Mouse (Mus musculus) G1E (cell line): ENCODE results near the gene March8. TPM values are rescaled to one million over a fixed set of nuclear protein-coding genes. Genes with fewer than 3 reads are reported as not detected.

Source experiments
- ATAC-seq: 2 replicates; pipeline ENCODE4 v1.8.0; 2016; ENCODE audit warnings: mild to moderate bottlenecking; ENCODE audit not compliant: insufficient number of reproducible peaks, poor library complexity, low FRiP score, severe bottlenecking; ENCODE audit errors: extremely low read depth
- DNase-seq: peaks from one replicate; pipeline ENCODE4 v3.0.0; 2012; ENCODE audit warnings: low spot score
- H3K27me3 ChIP-seq: 2 replicates; pipeline ENCODE4 v1.6.1; 2012; ENCODE audit warnings: mild to moderate bottlenecking, low read length, inconsistent platforms; ENCODE audit not compliant: insufficient read depth
- H3K36me3 ChIP-seq: replicated peaks from 2 replicates; pipeline ENCODE3; 2012; ENCODE audit warnings: mild to moderate bottlenecking, inconsistent platforms
- H3K4me1 ChIP-seq: 2 replicates; pipeline ENCODE4 v1.6.1; 2012; ENCODE audit warnings: low read depth, low read length, inconsistent platforms, mixed read lengths; ENCODE audit not compliant: insufficient read depth
- H3K4me3 ChIP-seq: 2 replicates; pipeline ENCODE4 v1.5.1; 2012; ENCODE audit warnings: low read depth, mild to moderate bottlenecking, inconsistent platforms, low read length, moderate library complexity, mixed read lengths
- H3K9me3 ChIP-seq: replicated peaks from 2 replicates; pipeline ENCODE4 v1.6.1; 2012; ENCODE audit warnings: inconsistent platforms
- CTCF ChIP-seq: IDR thresholded peaks from 2 replicates; pipeline ENCODE4 v1.5.1; 2012; ENCODE audit warnings: low read depth, low read length, inconsistent platforms, mixed read lengths
- GATA1 ChIP-seq: IDR thresholded peaks from 2 replicates; pipeline ENCODE4 v1.6.1; 2012; ENCODE audit warnings: borderline replicate concordance, low read length, inconsistent platforms, mixed read lengths
- GATA2 ChIP-seq: IDR thresholded peaks from 2 replicates; pipeline ENCODE4 v1.6.1; 2012; ENCODE audit warnings: low read depth, low read length, inconsistent platforms, borderline replicate concordance
- POLR2AphosphoS5 ChIP-seq: IDR thresholded peaks from 2 replicates; pipeline ENCODE4 v1.6.1; 2012; ENCODE audit warnings: low read depth, low read length, inconsistent platforms; ENCODE audit not compliant: insufficient replicate concordance
- TAL1 ChIP-seq: conservative IDR thresholded peaks from 2 replicates; pipeline ENCODE4 v1.6.1; 2012; ENCODE audit warnings: low read depth, low read length, inconsistent platforms, mixed read lengths
- polyA plus RNA-seq: library from polyadenylated mRNA; stranded (reverse); fragments of >175 nt; gene quantifications from 2 replicates; pipeline ENCODE4 v1.2.3, GENCODE M21; 2012
- total RNA-seq, 2 experiments: library from RNA; stranded (forward) in 1 of 2; stranded (reverse) in 1 of 2; fragments of 200-1000 nt in 1 of 2; fragments of >200 nt in 1 of 2; fragmentation: Nextera tagmentation in 1 of 2; gene quantifications; 2 replicates each; pipeline ENCODE4 v1.2.3; 2014 to 2017

Gene March8
- total RNA-seq (2014; fragmentation: Nextera tagmentation) (35.1 and 191 TPM in 2 replicates), total RNA-seq (2017) (53.9 and 70.9 TPM in 2 replicates), polyA plus RNA-seq (8.8 and 9.9 TPM in 2 replicates)

GRCm38 (mm10) chr6:116337835-116338501 lies at the start of gene March8:
Gene March8, plus strand, starts transcription at chr6:116338024.
- ATAC-seq = peak; percentile 69
- H3K9me3 ChIP-seq = no peaks in the 10 kb centered on the region

DNA sequence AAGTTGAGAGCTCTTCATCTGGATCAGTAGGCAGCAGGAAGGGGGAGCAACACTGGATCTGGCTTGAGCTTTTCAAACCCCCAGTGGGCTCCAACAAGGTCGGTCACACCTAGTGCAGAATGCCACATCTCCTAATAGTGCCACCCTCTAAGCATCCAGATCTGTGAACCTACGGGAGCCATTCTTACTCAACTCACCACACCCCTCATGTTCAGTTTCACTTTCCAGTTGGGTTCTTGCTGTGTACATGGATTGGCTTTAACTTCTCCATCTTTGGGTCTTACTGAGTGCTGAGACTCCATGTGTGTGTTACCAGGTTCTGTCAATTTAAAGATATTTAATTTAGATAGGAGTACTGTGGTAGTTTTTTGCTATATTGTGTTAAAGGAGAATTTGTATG lies 26.4 kb upstream of the March8 start:
- ATAC-seq = no peak

More at GRCm38 (mm10) chr6:116337835-116338501, at the start of gene March8:
- H3K4me1 ChIP-seq = peaks cover 22% of the 10 kb centered on the region
- DNase-seq = peak; percentile 80
- no peaks in the 10 kb centered on the region for H3K27me3 ChIP-seq
- H3K4me3 ChIP-seq = peak within 1 kb of the TSS; percentile 97
- peaks cover 11% of the 10 kb centered on the region for H3K36me3 ChIP-seq
- no peak for TF ChIP-seq CTCF
- TF ChIP-seq TAL1 = no peak
- no peak for TF ChIP-seq GATA1
- TF ChIP-seq GATA2 = no peak
- no peak for TF ChIP-seq POLR2AphosphoS5

GRCm38 (mm10) chr6:116319259-116319658 lies 18.6 kb upstream of the March8 start:
- ATAC-seq = no peak
- Histone ChIP-seq H3K9me3 (no peaks in the 10 kb centered on the region), H3K36me3 (peaks cover 13% of the 10 kb centered on the region), H3K27me3 (no peaks in the 10 kb centered on the region), H3K4me1 (no peaks in the 10 kb centered on the region), H3K4me3 (no peak overlapping the region)
- TF ChIP-seq CTCF = no peak
- TF ChIP-seq GATA1 = no peak
- no peak for TF ChIP-seq TAL1
- no peak for TF ChIP-seq GATA2
- no peak for TF ChIP-seq POLR2AphosphoS5
- no peak for DNase-seq

More for the DNA sequence above, 26.4 kb upstream of the March8 start:
- no peaks in the 10 kb centered on the region for H3K27me3 ChIP-seq
- no peak overlapping the region for H3K4me3 ChIP-seq
- H3K36me3 ChIP-seq = peaks cover 25% of the 10 kb centered on the region
- no peak for TF ChIP-seq POLR2AphosphoS5
- TF ChIP-seq TAL1 = no peak
- no peak for TF ChIP-seq GATA1
- no peak for TF ChIP-seq GATA2
- no peak for TF ChIP-seq CTCF
- H3K9me3 ChIP-seq = no peaks in the 10 kb centered on the region
- H3K4me1 ChIP-seq = no peaks in the 10 kb centered on the region; the same call in 1 of the 2 replicates
- DNase-seq = no peak

DNA sequence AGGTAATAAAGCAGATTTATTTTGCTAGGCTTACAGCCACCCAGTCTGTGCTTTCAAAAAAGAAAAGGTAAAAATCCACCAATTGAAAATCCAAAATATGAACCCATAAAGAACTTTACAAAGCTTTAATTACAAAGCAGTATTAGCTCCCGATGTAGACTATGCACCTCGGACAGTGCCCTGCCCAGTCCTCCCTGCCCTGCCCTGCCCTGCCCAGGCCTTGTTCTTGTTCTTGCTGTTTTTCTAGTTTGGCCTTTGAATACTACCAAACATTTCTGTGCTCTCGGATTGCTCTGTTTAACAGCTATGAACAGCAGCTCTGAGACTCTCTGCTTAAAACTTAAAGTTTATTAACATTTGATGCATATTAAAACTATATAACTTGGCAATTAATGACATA lies 11.2 kb upstream of the March8 start:
- ATAC-seq (no peak), DNase-seq (no peak)
- H3K4me3 ChIP-seq = no peak overlapping the region
- TF ChIP-seq GATA1 (no peak), GATA2 (no peak), POLR2AphosphoS5 (no peak)
- H3K4me1 ChIP-seq = no peaks in the 10 kb centered on the region
- H3K36me3 ChIP-seq = peaks cover 4% of the 10 kb centered on the region
- H3K9me3 ChIP-seq = no peaks in the 10 kb centered on the region
- H3K27me3 ChIP-seq = no peaks in the 10 kb centered on the region

DNA sequence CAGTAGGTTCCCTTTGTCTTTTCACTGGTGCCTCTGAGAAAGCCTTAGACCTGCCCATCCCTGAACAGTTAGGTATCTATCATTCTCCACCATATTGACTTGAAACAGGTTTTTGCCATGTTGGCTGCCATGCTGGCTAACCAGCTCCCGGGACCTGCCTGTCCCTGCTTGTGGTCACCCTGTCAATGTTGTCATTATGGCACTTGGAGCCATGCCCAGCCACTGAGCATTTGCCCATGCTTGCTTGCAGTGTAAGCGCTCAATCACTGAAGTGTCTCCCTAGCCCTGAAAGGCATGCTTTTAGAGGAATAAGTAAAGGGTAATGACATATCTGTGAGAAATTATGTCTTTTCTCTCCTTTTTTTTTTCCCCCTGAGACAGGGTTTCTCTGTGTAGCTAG lies 6.4 kb upstream of the March8 start:
- no peaks in the 10 kb centered on the region for H3K9me3 ChIP-seq
- no peaks in the 10 kb centered on the region for H3K27me3 ChIP-seq
- peaks cover 2% of the 10 kb centered on the region for H3K36me3 ChIP-seq
- H3K4me3 ChIP-seq = no peak overlapping the region
- DNase-seq (no peak), ATAC-seq (no peak)
- peaks cover 1% of the 10 kb centered on the region; the same call in 1 of the 2 replicates for H3K4me1 ChIP-seq
- TF ChIP-seq GATA1 (no peak), TAL1 (no peak), POLR2AphosphoS5 (no peak), CTCF (no peak), GATA2 (no peak)

- Histone ChIP-seq H3K36me3 (peaks cover 11% of the 10 kb centered on the region), H3K9me3 (no peaks in the 10 kb centered on the region), H3K4me1 (peaks cover 22% of the 10 kb centered on the region), H3K27me3 (no peaks in the 10 kb centered on the region), H3K4me3 (peak overlapping the region; percentile 97)
- no peak for ATAC-seq
- TF ChIP-seq CTCF = no peak
- TF ChIP-seq GATA2 = no peak
- no peak for TF ChIP-seq POLR2AphosphoS5
- TF ChIP-seq TAL1 = no peak
- TF ChIP-seq GATA1 = no peak
- DNase-seq = no peak
These were observed 374 bp upstream of the March8 start for GRCm38 (mm10) chr6:116337466-116337834.

GRCm38 (mm10) chr6:116338520-116338919 lies 696 bp downstream of the March8 start:
- peak overlapping the region; percentile 97 for H3K4me3 ChIP-seq
- H3K27me3 ChIP-seq = no peaks in the 10 kb centered on the region
- ATAC-seq (no peak), DNase-seq (no peak)
- no peaks in the 10 kb centered on the region for H3K9me3 ChIP-seq
- peaks cover 11% of the 10 kb centered on the region for H3K36me3 ChIP-seq
- peaks cover 22% of the 10 kb centered on the region for H3K4me1 ChIP-seq
- no peak for TF ChIP-seq CTCF
- TF ChIP-seq POLR2AphosphoS5 = no peak
- TF ChIP-seq GATA1 = no peak
- no peak for TF ChIP-seq GATA2
- TF ChIP-seq TAL1 = no peak
